Mouse (Mus musculus): ENCODE measurements at regions not wholly inside any gene's neighbourhood (a gene's known extent, or its start where the extent isn't known, plus 50 kb on each side); places are given as distances from the start of the nearest gene placed in this dataset.

DNA sequence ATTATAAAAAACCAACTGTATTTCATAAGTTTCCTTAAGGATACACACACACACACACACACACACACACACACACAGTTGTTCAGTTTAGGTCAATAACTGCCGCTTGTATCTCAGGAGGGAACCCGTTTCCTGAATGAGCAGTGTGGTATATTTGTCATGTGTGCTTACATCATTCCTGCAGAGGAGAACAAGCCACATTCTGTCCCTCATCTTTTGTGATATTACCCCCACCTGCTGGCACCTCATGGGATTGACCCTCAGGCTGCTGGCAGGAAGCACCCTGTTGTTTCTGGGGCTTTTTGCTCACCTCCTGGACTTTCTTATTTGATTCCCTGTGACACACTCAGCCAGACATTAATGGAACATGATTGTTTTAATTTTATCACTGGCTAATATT lies 66.4 kb upstream of the Htr1a start:
- peak; percentile 20 for DNase-seq (ENCODE audit: low spot score)

DNA sequence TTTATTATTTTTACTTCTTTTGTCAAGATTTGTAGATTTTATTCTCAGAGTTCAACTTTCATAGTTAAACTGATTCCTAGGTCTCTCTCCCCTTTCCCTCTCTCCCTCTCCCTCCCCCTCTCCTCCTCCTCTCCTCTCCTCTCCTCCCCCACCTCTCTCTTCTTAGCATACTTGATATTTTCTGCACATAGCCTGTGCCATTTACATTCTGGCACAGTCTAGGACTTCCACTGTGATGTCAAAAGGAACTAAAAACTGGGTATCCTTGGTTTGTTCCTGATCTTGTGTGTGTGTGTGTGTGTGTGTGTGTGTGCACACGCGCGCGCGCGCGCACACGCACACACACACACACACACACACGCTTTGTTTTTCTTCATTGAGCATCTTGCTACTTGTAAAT lies 64.9 kb upstream of the Htr1a start:
- no peak for DNase-seq (ENCODE audit: low spot score)

DNA sequence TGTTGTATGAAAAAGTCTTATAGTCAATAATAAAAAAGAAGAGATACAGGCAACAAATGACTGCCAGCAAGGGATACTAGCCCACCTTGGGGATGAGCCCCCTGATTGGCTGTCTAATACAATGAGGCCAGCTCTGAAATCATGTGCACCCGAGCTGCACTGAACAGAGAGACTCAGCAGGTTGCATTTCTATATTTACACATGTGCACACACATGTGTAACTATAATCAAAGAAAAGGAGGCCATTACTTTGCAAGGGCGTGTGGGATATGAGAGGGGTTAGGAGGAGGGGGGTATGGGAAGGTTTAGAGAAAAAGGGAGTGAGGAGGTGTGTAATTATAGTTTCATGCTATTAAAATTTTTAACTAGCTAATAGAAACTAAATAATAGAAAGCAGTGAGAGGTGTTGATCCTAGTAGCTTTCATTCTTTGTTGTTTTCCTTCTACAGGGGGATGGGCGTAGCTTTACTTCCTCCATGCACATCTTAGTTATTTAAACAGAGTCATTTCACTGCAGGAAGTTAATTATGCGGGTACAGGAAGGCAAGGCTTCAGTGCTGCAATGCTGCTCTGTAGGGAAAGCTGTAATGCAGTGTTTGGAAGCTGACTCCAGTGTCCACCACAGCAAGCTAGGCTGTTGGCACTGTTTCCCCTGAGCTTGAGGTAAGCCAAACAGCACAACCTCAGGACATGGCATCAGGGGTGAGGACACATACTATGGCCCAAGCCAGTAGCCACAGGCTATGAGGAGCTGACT lies 56.2 kb upstream of the Htr1a start:
- no peak for DNase-seq (ENCODE audit: low spot score)
